Mouse (Mus musculus) heart, postnatal 4 days (tissue): ENCODE results near the gene Olfr1359. TPM values are rescaled to one million over a fixed set of nuclear protein-coding genes. Genes with fewer than 3 reads are reported as not detected.

Experiments
- microRNA-seq, 2 experiments: library from miRNA; unstranded; fragments of <30 nt; microRNA quantifications; one replicate each; pipeline ENCODE4 v1.2.0; 2021 to 2022
- total RNA-seq, 2 experiments: library from RNA; stranded (reverse); gene quantifications; 2 replicates each; pipeline ENCODE4 v1.2.3; 2021

Gene Olfr1359
- total RNA-seq, 2 experiments from 2014 or later = not detected

Small RNAs within 50 kb of the gene (microRNA-seq; reads per million reads assigned to microRNA genes)
- gene Gm44357 = 0 reads per million in 2 experiments
- 0 reads per million in 2 experiments for gene Gm44367
- gene Gm44454 = 0 reads per million in 2 experiments

Other genes with a start within 250 kb of the Olfr1359 start
- 10 to 100 TPM; 17.7 to 19.1 TPM for gene Zscan26, start 244.4 kb upstream of the Olfr1359 start, total RNA-seq
- gene Nkapl, start 229.6 kb upstream of the Olfr1359 start, total RNA-seq = under 1 TPM; 0.47 to 0.91 TPM
- 1 to 10 TPM; 1.1 to 1.4 TPM for gene Zkscan4, start 219.2 kb upstream of the Olfr1359 start, total RNA-seq
- not detected for gene Gm10065, start 218.7 kb upstream of the Olfr1359 start, total RNA-seq
- 10 to 100 TPM; 21.1 to 21.9 TPM for gene AK157302, start 202.9 kb upstream of the Olfr1359 start, total RNA-seq
- gene Gm11273, start 196.7 kb upstream of the Olfr1359 start, total RNA-seq = 100 to 1,000 TPM; 183 to 189 TPM
- gene Zkscan8, start 167.0 kb upstream of the Olfr1359 start, total RNA-seq = 10 to 100 TPM; 15.1 to 16.5 TPM
- gene Olfr1366, start 155.3 kb upstream of the Olfr1359 start, total RNA-seq = not detected
- not detected for gene Olfr1535, start 138.2 kb upstream of the Olfr1359 start, total RNA-seq
- not detected for gene Olfr1364, start 116.4 kb upstream of the Olfr1359 start, total RNA-seq
- not detected for gene Olfr1362, start 84.1 kb upstream of the Olfr1359 start, total RNA-seq
- gene Olfr11, start 55.6 kb upstream of the Olfr1359 start, total RNA-seq = not detected
- gene Olfr1361, start 34.7 kb upstream of the Olfr1359 start, total RNA-seq = not detected
- not detected for gene Olfr1360, start 20.7 kb upstream of the Olfr1359 start, total RNA-seq
- 100 to 1,000 TPM; 413 to 441 TPM for gene Hist1h2bl, start 18.0 kb downstream of the Olfr1359 start, total RNA-seq
- gene Hist1h2ai, start 18.3 kb downstream of the Olfr1359 start, total RNA-seq = 100 to 1,000 TPM; 376 to 467 TPM
- gene Hist1h3h, start 19.5 kb downstream of the Olfr1359 start, total RNA-seq = 100 to 1,000 TPM; 719 to 727 TPM
- 100 to 1,000 TPM; 135 to 139 TPM for gene Hist1h2bm, start 23.9 kb downstream of the Olfr1359 start, total RNA-seq
- 10 to 100 TPM; 84.6 to 87.5 TPM for gene Hist1h4j, start 37.0 kb downstream of the Olfr1359 start, total RNA-seq
- 1,000 to 10,000 TPM in 1 of 2 experiments, 100 to 1,000 TPM in 1; 995 to 1,039 TPM for gene Hist1h4k, start 52.4 kb downstream of the Olfr1359 start, total RNA-seq
- 100 to 1,000 TPM; 186 to 191 TPM for gene Hist1h2ak, start 55.7 kb downstream of the Olfr1359 start, total RNA-seq
- gene Hist1h2bn, start 56.0 kb downstream of the Olfr1359 start, total RNA-seq = 100 to 1,000 TPM; 295 to 300 TPM
- gene Hist1h1b, start 82.5 kb downstream of the Olfr1359 start, total RNA-seq = 100 to 1,000 TPM; 295 to 307 TPM
- 100 to 1,000 TPM; 504 to 518 TPM for gene Hist1h3i, start 85.3 kb downstream of the Olfr1359 start, total RNA-seq
- 100 to 1,000 TPM in 1 of 2 experiments, 10 to 100 TPM in 1; 94.5 to 114 TPM for gene Hist1h2an, start 89.1 kb downstream of the Olfr1359 start, total RNA-seq
- 100 to 1,000 TPM; 213 to 224 TPM for gene Hist1h2bp, start 89.3 kb downstream of the Olfr1359 start, total RNA-seq
- gene Hist1h2bq, start 112.1 kb downstream of the Olfr1359 start, total RNA-seq = 100 to 1,000 TPM; 420 to 457 TPM
- not detected for gene Hist1h2ao, start 112.4 kb downstream of the Olfr1359 start, total RNA-seq
- gene Hist1h4m, start 113.6 kb downstream of the Olfr1359 start, total RNA-seq = 100 to 1,000 TPM; 679 to 704 TPM
- gene Hist1h4n, start 134.1 kb downstream of the Olfr1359 start, total RNA-seq = 10 to 100 TPM; 54.0 to 56.5 TPM
- gene Hist1h2ap, start 135.4 kb downstream of the Olfr1359 start, total RNA-seq = 100 to 1,000 TPM; 717 to 739 TPM
- gene Hist1h2br, start 135.6 kb downstream of the Olfr1359 start, total RNA-seq = 100 to 1,000 TPM; 420 to 457 TPM
- gene Zfp184, start 247.0 kb downstream of the Olfr1359 start, total RNA-seq = 1 to 10 TPM; 3.9 TPM